Mouse (Mus musculus): ENCODE data around the gene RPS10-NUDT3. TPM values are rescaled to one million over a fixed set of nuclear protein-coding genes. Genes with fewer than 3 reads are reported as not detected.

Gene RPS10-NUDT3
- total and polyA plus RNA-seq, 2 experiments = not detected

DNA sequence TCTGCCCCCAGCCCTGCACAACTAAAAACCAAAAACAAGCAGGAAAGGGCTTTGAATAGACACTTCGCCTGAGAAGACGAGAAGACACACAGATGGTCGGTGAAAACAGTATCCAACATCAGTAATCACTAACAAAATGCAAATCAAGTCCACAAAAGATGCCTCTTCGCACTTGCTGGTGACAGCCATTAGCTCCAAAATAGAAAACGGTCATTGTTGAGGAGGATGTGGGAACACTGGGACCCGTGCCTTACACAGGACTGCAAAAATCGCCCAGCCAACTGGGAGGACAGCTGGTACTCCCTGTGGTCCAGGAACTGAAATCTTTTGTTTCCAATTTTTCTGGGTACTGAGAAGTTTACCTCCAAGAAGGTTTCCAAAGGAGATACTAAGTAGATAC, 38.9 kb upstream of the RPS10-NUDT3 start:
- no peak for TF ChIP-seq POLR2A (IDR thresholded peaks at IDR 0.05; ENCODE audit: extremely low read depth, insufficient read depth, low read length)
- H3K36me3 ChIP-seq (ENCODE audit: control insufficient read depth, insufficient read depth, low read length) = no peaks in the 10 kb centered on the region
- no peaks in the 10 kb centered on the region for H3K4me1 ChIP-seq (ENCODE audit: control insufficient read depth, insufficient read depth, low read length)
- H3K27ac ChIP-seq (replicated peaks; ENCODE audit: insufficient read depth, low read depth, low read length) = no peak overlapping the region
- WGBS = 91% methylated on average over 7 of the region's 7 CpGs
- no peak overlapping the region for H3K4me3 ChIP-seq (ENCODE audit: insufficient read depth, low read depth, low read length)
- no peaks in the 10 kb centered on the region for H3K27me3 ChIP-seq (ENCODE audit: control insufficient read depth, insufficient read depth, low read length)
- no peak for DNase-seq (ENCODE audit: extremely low read depth, low read depth, low spot score)
- no peaks in the 10 kb centered on the region for H3K79me2 ChIP-seq (ENCODE audit: control insufficient read depth, insufficient read depth, low read length)
- H3K9ac ChIP-seq (ENCODE audit: low read depth, low read length) = no peak overlapping the region

DNA sequence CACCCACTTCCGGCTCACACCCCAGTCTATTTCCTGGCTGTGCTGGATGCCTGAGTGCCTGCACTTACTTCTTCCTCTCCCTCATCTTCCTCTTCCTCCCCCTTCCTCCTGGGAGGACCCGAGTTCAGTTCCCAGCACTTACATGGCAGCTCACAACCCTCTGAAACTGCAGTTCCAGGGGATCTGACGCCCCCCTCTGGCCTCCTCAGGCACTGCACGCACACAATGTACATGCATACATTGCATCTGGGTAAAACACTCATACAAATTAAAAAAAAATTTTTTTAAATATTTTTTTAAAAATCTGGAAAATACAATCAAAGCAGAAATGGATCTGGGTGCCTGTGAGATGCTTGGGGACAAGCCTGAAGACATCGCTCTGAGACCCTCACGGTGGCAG, 36.7 kb upstream of the RPS10-NUDT3 start:
- 78% methylated on average over 6 of the region's 6 CpGs for WGBS
- Histone ChIP-seq H3K9ac (ENCODE audit: low read depth, low read length) (no peak overlapping the region), H3K27me3 (ENCODE audit: control insufficient read depth, insufficient read depth, low read length) (no peaks in the 10 kb centered on the region), H3K4me1 (ENCODE audit: control insufficient read depth, insufficient read depth, low read length) (no peaks in the 10 kb centered on the region), H3K4me3 (ENCODE audit: insufficient read depth, low read depth, low read length) (no peak overlapping the region), H3K27ac (replicated peaks; ENCODE audit: insufficient read depth, low read depth, low read length) (no peak overlapping the region), H3K79me2 (ENCODE audit: control insufficient read depth, insufficient read depth, low read length) (no peaks in the 10 kb centered on the region), H3K36me3 (ENCODE audit: control insufficient read depth, insufficient read depth, low read length) (no peaks in the 10 kb centered on the region)
- no peak for DNase-seq (ENCODE audit: extremely low read depth, low read depth, low spot score)
- TF ChIP-seq CTCF (IDR thresholded peaks at IDR 0.05; ENCODE audit: low read depth, low read length) (no peak; the same call in 1 of the 2 replicates), POLR2A (IDR thresholded peaks at IDR 0.05; ENCODE audit: extremely low read depth, insufficient read depth, low read length) (no peak)

DNA sequence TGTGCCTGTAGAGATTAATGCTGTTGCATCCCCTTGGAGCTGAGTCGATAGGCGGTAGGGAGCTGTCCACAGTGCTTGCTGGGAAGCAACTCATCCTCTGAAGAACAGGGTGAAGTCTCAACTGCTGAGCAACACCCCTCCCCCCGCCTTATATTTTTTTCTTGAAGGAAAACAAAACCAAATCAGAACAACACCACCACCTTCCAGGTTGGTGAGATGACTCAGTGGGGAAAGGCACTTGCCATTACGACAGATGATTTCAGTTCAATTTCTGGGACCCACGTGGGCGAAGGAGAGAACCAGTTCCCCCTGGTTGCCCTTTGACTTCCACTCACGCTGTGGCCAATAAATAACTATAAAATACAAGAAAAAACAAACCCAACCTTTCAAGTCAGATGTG, 23.7 kb upstream of the RPS10-NUDT3 start:
- no peak for TF ChIP-seq CTCF (IDR thresholded peaks at IDR 0.05; ENCODE audit: low read depth, low read length)
- no peak for TF ChIP-seq POLR2A (IDR thresholded peaks at IDR 0.05; ENCODE audit: extremely low read depth, insufficient read depth, low read length)
- H3K4me3 ChIP-seq (ENCODE audit: insufficient read depth, low read depth, low read length) = no peak overlapping the region
- peaks cover 14% of the 10 kb centered on the region; the same call in 1 of the 2 replicates for H3K27me3 ChIP-seq (ENCODE audit: control insufficient read depth, insufficient read depth, low read length)
- H3K27ac ChIP-seq (replicated peaks; ENCODE audit: insufficient read depth, low read depth, low read length) = no peak overlapping the region
- H3K36me3 ChIP-seq (ENCODE audit: control insufficient read depth, insufficient read depth, low read length) = no peaks in the 10 kb centered on the region
- no peaks in the 10 kb centered on the region for H3K79me2 ChIP-seq (ENCODE audit: control insufficient read depth, insufficient read depth, low read length)
- no peak for DNase-seq (ENCODE audit: extremely low read depth, low read depth, low spot score)
- no peak overlapping the region for H3K9ac ChIP-seq (ENCODE audit: low read depth, low read length)
- 70% methylated on average over 7 of the region's 7 CpGs for WGBS
- H3K4me1 ChIP-seq (ENCODE audit: control insufficient read depth, insufficient read depth, low read length) = no peaks in the 10 kb centered on the region

DNA sequence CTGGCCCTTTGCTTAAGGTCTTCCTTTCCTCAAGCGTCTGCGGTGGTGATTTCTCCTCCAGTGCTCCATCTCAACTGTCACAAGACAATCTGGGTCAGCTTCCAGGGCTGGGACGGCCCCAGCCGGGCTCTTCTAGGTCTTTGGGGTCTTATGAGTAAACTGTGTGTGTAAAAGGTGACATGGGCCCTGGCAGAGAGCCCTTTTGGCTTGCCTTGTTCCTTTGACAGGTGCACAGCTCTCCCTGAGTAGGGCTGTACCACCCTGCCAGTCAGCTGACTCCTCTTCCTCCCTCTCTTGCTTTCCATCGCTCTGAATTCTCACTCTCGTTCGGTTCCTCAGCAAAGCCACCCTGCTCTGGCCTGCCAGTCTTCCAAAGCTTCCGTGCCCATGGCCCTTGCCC, 22.1 kb upstream of the RPS10-NUDT3 start:
- WGBS = 79% methylated on average over 8 of the region's 8 CpGs
- TF ChIP-seq CTCF (IDR thresholded peaks at IDR 0.05; ENCODE audit: low read depth, low read length) (no peak), POLR2A (IDR thresholded peaks at IDR 0.05; ENCODE audit: extremely low read depth, insufficient read depth, low read length) (no peak)
- Histone ChIP-seq H3K79me2 (ENCODE audit: control insufficient read depth, insufficient read depth, low read length) (no peaks in the 10 kb centered on the region), H3K36me3 (ENCODE audit: control insufficient read depth, insufficient read depth, low read length) (no peaks in the 10 kb centered on the region), H3K4me1 (ENCODE audit: control insufficient read depth, insufficient read depth, low read length) (no peaks in the 10 kb centered on the region), H3K27ac (replicated peaks; ENCODE audit: insufficient read depth, low read depth, low read length) (no peak overlapping the region), H3K4me3 (ENCODE audit: insufficient read depth, low read depth, low read length) (no peak overlapping the region), H3K9ac (ENCODE audit: low read depth, low read length) (no peak overlapping the region), H3K27me3 (ENCODE audit: control insufficient read depth, insufficient read depth, low read length) (peaks cover 14% of the 10 kb centered on the region; the same call in 1 of the 2 replicates)
- no peak for DNase-seq (ENCODE audit: extremely low read depth, low read depth, low spot score)

DNA sequence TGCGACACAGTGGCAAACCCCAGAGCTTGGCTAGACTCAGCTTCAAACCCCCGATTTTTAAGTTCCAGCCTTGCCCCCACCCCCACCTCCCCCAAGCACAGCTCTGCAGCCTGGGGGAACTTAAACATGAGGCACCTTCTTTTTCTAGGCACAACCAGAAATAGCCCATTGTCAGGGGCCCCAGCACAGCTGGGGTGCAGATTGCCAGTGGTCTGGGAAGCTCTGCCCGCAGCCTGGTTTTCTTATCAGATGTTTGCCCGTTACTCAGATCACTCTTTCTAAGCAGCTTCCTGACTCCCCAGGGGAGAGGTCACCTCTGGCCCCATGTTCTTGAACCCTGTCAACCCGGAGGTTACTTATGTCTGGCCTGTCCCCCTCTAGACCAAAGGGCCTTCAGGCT, 21.4 kb upstream of the RPS10-NUDT3 start:
- no peak overlapping the region for H3K4me3 ChIP-seq (ENCODE audit: insufficient read depth, low read depth, low read length)
- no peaks in the 10 kb centered on the region for H3K36me3 ChIP-seq (ENCODE audit: control insufficient read depth, insufficient read depth, low read length)
- TF ChIP-seq CTCF (IDR thresholded peaks at IDR 0.05; ENCODE audit: low read depth, low read length) = no peak
- TF ChIP-seq POLR2A (IDR thresholded peaks at IDR 0.05; ENCODE audit: extremely low read depth, insufficient read depth, low read length) = no peak
- no peaks in the 10 kb centered on the region for H3K79me2 ChIP-seq (ENCODE audit: control insufficient read depth, insufficient read depth, low read length)
- H3K9ac ChIP-seq (ENCODE audit: low read depth, low read length) = no peak overlapping the region
- DNase-seq (ENCODE audit: extremely low read depth, low read depth, low spot score) = no peak
- H3K4me1 ChIP-seq (ENCODE audit: control insufficient read depth, insufficient read depth, low read length) = no peaks in the 10 kb centered on the region
- H3K27ac ChIP-seq (replicated peaks; ENCODE audit: insufficient read depth, low read depth, low read length) = no peak overlapping the region
- H3K27me3 ChIP-seq (ENCODE audit: control insufficient read depth, insufficient read depth, low read length) = peaks cover 14% of the 10 kb centered on the region; the same call in 1 of the 2 replicates
- WGBS = 30% methylated on average over 5 of the region's 5 CpGs

DNA sequence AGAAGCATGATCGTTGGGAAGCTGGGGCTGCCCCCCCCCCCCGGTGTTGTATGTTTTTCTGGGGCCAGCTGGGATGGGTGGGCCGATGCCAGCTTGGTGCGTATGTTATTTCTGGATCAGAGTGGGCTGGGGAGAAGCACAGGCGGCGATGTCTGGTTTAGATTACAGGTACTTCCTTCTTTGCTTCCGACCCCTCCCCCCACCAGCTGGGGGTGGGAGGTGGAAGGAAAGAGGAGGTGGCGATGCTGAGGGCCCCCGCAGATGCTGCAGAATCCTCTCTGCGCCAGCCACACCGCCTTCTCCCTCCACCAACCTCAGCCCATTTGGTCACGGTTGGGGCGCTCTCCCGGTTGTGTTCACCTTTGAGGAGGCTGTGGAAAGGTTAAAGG, 21.0 kb upstream of the RPS10-NUDT3 start:
- H3K4me3 ChIP-seq (ENCODE audit: insufficient read depth, low read depth, low read length) = no peak overlapping the region

More for the DNA sequence above, 21.0 kb upstream of the RPS10-NUDT3 start:
- TF ChIP-seq CTCF (IDR thresholded peaks at IDR 0.05; ENCODE audit: low read depth, low read length) = no peak
- TF ChIP-seq POLR2A (IDR thresholded peaks at IDR 0.05; ENCODE audit: extremely low read depth, insufficient read depth, low read length) = no peak
- no peak overlapping the region for H3K27ac ChIP-seq (replicated peaks; ENCODE audit: insufficient read depth, low read depth, low read length)
- WGBS = 14% methylated on average over 14 of the region's 14 CpGs
- DNase-seq (ENCODE audit: extremely low read depth, low read depth, low spot score) = no peak
- peaks cover 14% of the 10 kb centered on the region; the same call in 1 of the 2 replicates for H3K27me3 ChIP-seq (ENCODE audit: control insufficient read depth, insufficient read depth, low read length)
- H3K9ac ChIP-seq (ENCODE audit: low read depth, low read length) = no peak overlapping the region
- no peaks in the 10 kb centered on the region for H3K36me3 ChIP-seq (ENCODE audit: control insufficient read depth, insufficient read depth, low read length)
- H3K79me2 ChIP-seq (ENCODE audit: control insufficient read depth, insufficient read depth, low read length) = no peaks in the 10 kb centered on the region
- no peaks in the 10 kb centered on the region for H3K4me1 ChIP-seq (ENCODE audit: control insufficient read depth, insufficient read depth, low read length)
